Mouse (Mus musculus) gastrocnemius, postnatal 14 days (tissue): ENCODE results near the gene Rph3al. TPM values are rescaled to one million over a fixed set of nuclear protein-coding genes. Genes with fewer than 3 reads are reported as not detected.
A peak's percentile ranks its signal among the peaks of the same experiment; 100 is the strongest.

Source experiments
- DNase-seq: peaks from one replicate; pipeline ENCODE4 v3.0.0; 2021; ENCODE audit warnings: mixed read lengths
- intact Hi-C: fragments of 180-260 bp; cut with DNase I; formaldehyde crosslinking; loops from one replicate; pipeline ENCODE4 v1.15.1; 2025; ENCODE audit warnings: low total_unique reads
- total RNA-seq, 2 experiments: library from RNA; stranded (reverse); gene quantifications; 2 replicates each; pipeline ENCODE4 v1.2.3; 2021

The Rph3al gene
- total RNA-seq, 2 experiments from 2014 or later = 3.9 to 5.6 TPM

- no peak for DNase-seq
These were observed 18.4 kb upstream of the Rph3al start for GRCm38 (mm10) chr11:75956651-75957050.

GRCm38 (mm10) chr11:75954896-75955295 is 16.7 kb upstream of the Rph3al start:
- no peak for DNase-seq
- intact Hi-C loops = loop anchor here (5.0 kb wide), 1 partner anchor 38 kb away; no protein-coding TSS in a partner anchor

More at GRCm38 (mm10) chr11:75956651-75957050, 18.4 kb upstream of the Rph3al start:
- intact Hi-C loops = loop anchor here (5.0 kb wide), 1 partner anchor 39 kb away; no protein-coding TSS in a partner anchor

- no peak for DNase-seq
- intact Hi-C loops = no loop called here
These were observed 13.7 kb upstream of the Rph3al start for GRCm38 (mm10) chr11:75951895-75952294.

- DNase-seq = no peak
- intact Hi-C loops = no loop called here
These were observed 12.2 kb upstream of the Rph3al start for GRCm38 (mm10) chr11:75950459-75950858.

GRCm38 (mm10) chr11:75948789-75949188 is 10.6 kb upstream of the Rph3al start:
- intact Hi-C loops = no loop called here
- DNase-seq = no peak

- DNase-seq = no peak
- intact Hi-C loops = no loop called here
These were observed 9.0 kb upstream of the Rph3al start for GRCm38 (mm10) chr11:75947223-75947622.

- intact Hi-C loops = no loop called here
- DNase-seq = no peak
These were observed 7.7 kb upstream of the Rph3al start for GRCm38 (mm10) chr11:75945805-75946450.

GRCm38 (mm10) chr11:75937370-75937871 is 808 bp downstream of the Rph3al start:
- intact Hi-C loops = no loop called here
- DNase-seq = peak; percentile 34

GRCm38 (mm10) chr11:75935819-75936430 is 2.3 kb downstream of the Rph3al start:
- peak; percentile 65 for DNase-seq
- intact Hi-C loops = no loop called here

GRCm38 (mm10) chr11:75934425-75934824 is 3.8 kb downstream of the Rph3al start:
- intact Hi-C loops = no loop called here

GRCm38 (mm10) chr11:75933371-75933770 is 4.9 kb downstream of the Rph3al start:
- no peak for DNase-seq
- intact Hi-C loops = no loop called here

More at GRCm38 (mm10) chr11:75934425-75934824, 3.8 kb downstream of the Rph3al start:
- no peak for DNase-seq

GRCm38 (mm10) chr11:75930911-75931678 is 7.1 kb downstream of the Rph3al start:
- intact Hi-C loops = no loop called here
- DNase-seq = no peak

GRCm38 (mm10) chr11:75930208-75930607 is 8.0 kb downstream of the Rph3al start:
- intact Hi-C loops = no loop called here
- DNase-seq = no peak

- intact Hi-C loops = no loop called here
- DNase-seq = no peak
These were observed 10.3 kb downstream of the Rph3al start for GRCm38 (mm10) chr11:75927881-75928280.

GRCm38 (mm10) chr11:75926431-75927312 is 11.6 kb downstream of the Rph3al start:
- no peak for DNase-seq

GRCm38 (mm10) chr11:75925801-75926200 is 12.4 kb downstream of the Rph3al start:
- intact Hi-C loops = no loop called here

More at GRCm38 (mm10) chr11:75926431-75927312, 11.6 kb downstream of the Rph3al start:
- intact Hi-C loops = no loop called here

GRCm38 (mm10) chr11:75922741-75923140 is 15.5 kb downstream of the Rph3al start:
- intact Hi-C loops = no loop called here
- DNase-seq = no peak

More at GRCm38 (mm10) chr11:75925801-75926200, 12.4 kb downstream of the Rph3al start:
- no peak for DNase-seq

- no peak for DNase-seq
- intact Hi-C loops = loop anchor here (5.0 kb wide), 1 partner anchor 38 kb away; no protein-coding TSS in a partner anchor
These were observed 19.1 kb downstream of the Rph3al start for GRCm38 (mm10) chr11:75919139-75919538.

- DNase-seq = no peak
- intact Hi-C loops = loop anchor here (5.0 kb wide), 1 partner anchor 40 kb away; no protein-coding TSS in a partner anchor
These were observed 20.9 kb downstream of the Rph3al start for GRCm38 (mm10) chr11:75917340-75917739.
